Mouse (Mus musculus) liver, adult (tissue): ENCODE data around the gene Usp54.

Source experiments
- GATA4 ChIP-seq: IDR thresholded peaks from 2 replicates; pipeline ENCODE4 v1.6.1; 2014; ENCODE audit warnings: mild to moderate bottlenecking, low read length; ENCODE audit not compliant: insufficient replicate concordance

Gene Usp54

DNA sequence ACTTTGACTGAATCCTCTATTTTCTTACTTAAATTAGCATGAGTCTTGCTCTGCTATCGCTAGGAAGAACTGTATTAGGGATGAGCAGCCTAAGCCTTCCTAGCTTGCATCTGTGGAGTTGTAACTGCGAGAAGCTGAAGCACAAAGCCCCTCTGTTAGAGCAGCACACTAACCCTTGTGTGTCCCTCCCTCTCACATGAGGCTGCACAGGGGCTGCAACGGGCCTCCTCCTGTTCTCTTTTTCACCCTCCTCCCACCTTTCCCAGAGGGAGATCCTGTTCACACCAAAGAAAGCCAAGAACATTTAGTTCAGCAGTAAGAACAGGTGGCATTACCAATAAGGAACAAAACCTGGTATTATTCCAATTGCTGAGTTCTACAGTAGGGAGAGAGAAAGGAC lies 45.1 kb downstream of the Usp54 start:
- TF ChIP-seq GATA4, result no peak

GRCm38 (mm10) chr14:20587458-20587857 lies 53.4 kb downstream of the Usp54 start:
- TF ChIP-seq GATA4, result no peak

GRCm38 (mm10) chr14:20578822-20579407 lies 61.9 kb downstream of the Usp54 start:
- no peak for TF ChIP-seq GATA4

DNA sequence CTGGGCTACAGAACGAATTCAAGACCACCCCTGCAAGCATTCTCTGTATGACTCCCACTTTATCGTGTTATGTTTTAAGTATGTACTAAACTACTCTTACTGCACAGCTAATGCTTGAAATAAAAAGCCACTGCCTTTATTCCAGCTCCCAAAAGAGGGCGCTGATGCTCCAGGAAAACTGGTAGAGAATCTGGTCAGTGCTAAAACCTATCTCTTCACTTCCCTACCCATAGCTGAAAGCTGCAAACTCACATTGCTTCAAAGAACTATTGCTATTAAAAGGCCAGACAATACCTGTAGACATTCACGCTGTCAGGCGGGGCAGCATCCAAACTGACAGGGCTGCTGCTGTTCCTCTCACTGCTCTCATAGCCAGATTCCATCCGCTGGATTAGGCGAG lies 64.7 kb downstream of the Usp54 start:
- TF ChIP-seq GATA4, result no peak

- TF ChIP-seq GATA4, result no peak
Observed at GRCm38 (mm10) chr14:20565256-20566021, 75.4 kb downstream of the Usp54 start.

DNA sequence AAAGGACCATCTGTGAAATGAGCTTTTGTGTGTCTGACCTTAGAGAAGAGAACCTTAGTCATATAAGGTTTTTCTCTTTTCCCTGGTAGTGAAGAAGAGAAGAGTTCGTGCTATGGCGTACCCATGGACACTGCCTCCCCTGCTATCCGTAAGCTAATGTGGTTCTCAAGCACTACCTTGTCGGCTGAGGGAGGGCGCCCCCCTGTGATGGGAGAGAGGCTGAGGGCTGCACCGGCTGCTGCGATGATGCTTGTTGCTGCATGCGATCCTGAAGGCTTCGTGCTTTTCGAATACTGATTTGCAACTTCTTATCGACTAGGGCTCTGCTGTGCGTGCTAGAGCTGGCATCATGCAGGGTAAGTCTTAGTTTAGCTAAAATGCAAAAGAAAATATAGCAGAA lies 76.2 kb downstream of the Usp54 start:
- no peak for TF ChIP-seq GATA4

DNA sequence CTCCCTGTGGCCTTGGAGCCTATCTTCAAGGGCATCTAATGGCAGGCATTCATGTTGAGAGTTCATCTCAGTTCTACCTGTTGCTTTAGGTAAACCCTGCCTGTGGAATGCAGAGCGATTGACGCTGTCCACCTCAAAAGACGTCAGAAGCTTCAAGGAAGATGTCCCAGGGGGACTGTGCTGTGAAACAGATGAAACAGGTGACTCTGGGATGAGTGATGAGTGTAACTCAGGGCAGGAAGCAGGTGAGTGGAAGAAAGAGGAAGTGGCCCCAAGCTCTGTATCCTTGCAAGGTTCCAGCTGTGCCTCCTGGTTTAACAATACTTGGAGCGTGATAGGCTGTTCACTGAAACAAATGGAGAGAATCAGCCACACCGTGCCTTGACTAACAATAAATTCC lies 79.0 kb downstream of the Usp54 start:
- TF ChIP-seq GATA4, result no peak

GRCm38 (mm10) chr14:20550136-20550535 lies 90.7 kb downstream of the Usp54 start:
- TF ChIP-seq GATA4, result no peak

DNA sequence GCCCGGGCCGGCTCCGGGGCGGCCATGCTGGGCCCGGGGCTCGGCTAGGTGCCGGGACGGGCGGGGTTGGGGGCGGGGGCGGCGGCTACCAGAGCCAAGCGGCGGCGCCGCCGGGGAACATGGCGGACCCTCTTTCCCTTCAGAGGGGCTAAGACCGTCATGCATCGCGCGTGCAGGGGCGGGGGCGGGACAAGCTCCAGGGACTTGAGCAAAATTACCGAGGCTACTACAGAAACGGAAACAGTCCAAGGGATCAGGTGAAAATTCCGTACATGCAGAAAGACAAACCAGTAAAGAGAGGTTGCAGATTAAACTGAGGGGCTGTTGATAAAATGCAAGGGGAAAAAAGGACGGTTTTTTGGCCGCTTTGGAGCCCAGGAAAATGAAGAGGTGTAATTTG lies 94.4 kb downstream of the Usp54 start, which contains the start of gene Ppp3cb:
Ppp3cb (minus strand) TSS at position 159 of the 400 bp plus-strand sequence.
- TF ChIP-seq GATA4, result no peak

DNA sequence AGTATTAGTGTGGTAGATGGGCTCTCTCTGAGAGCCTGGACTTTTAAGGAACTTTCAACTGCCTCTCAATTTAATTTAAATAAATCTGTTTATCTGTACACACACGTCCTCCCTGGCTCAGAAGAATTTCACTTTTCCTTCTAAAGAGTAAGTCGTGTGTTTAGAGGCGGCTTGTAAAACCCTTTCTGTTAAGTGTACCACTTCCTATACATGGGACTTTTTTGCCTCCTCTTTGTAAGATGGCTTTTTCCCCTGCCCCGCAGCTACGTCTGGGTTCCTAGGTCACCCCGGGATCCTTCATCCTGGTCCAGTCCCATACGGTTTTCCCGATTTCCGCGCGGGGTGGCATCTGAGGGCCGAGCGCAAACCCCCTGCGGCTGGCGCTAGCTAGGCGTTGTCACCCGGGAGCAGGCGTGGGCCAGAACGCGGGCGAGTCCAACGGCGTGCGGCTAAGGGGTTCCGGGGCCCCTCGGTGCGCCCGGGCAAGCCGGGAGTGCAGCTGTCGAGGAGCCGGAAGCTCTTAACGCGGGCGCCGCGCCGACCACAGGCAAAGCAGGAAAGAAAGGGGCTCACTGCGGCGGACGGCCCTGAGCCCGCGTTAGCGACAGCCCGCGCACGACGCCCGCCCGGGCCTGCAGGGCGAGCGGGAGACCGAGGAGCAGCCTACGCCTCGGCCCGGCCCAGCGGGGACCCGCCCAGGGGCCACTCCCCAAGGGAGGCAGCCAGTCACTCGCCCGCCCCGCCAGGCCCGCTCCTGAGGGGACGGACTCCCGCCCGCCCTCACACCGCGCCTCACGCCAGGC lies 95.1 kb downstream of the Usp54 start:
- TF ChIP-seq GATA4, result no peak

- TF ChIP-seq GATA4, result no peak
Observed at GRCm38 (mm10) chr14:20544467-20545411, 96.1 kb downstream of the Usp54 start.

- TF ChIP-seq GATA4, result no peak
Observed at GRCm38 (mm10) chr14:20529643-20530042, 111.2 kb downstream of the Usp54 start.

DNA sequence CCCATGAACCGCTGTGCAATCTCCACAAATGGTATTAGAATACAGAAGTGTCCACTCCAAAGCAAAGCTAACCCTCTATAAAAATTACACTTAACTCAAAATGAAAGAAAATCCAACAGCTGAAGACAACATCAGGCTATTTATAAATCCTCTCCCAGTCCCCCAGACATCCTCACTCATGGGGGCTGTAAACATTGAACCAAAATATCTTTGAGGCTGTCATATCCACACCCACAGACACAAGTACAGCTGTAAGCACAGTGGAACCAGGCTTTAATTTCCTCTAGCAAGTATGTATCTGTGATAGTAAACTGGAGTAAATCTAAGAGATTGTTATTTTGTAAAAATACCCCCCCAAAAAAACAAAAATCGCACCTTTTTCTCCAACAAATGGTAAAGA lies 120.7 kb downstream of the Usp54 start:
- no peak for TF ChIP-seq GATA4

GRCm38 (mm10) chr14:20508424-20508823 lies 132.4 kb downstream of the Usp54 start:
- TF ChIP-seq GATA4, result no peak

- TF ChIP-seq GATA4, result no peak
Observed at GRCm38 (mm10) chr14:20502966-20503365, 137.9 kb downstream of the Usp54 start.
